16 mouse cellular contexts compared by ENCODE assay signal in the genomic region with DNA sequence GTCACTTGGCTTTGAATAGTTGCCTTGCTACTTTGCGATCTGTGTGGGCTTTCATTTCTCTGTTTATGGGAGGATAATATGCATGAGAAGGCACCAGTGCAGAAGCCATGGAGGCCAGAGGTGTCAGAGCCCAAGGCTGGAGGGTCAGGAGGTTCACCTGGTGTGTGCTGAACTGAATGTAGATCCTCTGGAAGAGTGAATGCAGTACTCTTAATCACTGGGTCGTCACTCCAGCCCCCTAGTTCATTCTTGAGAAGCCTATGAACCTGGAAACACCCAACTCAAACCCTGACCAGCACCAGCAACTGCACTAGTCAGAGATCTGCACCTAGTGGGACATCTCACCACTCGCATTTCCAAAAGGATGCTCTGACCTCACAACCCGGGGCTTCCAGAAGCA.
"Had no signal": no experiment of that assay in that cellular context is flagged by ENCODE, and none has a peak within 500 bp of the region (broad histone marks: within the 10 kb centered on the region; RNA-seq: fewer than 3 reads in every experiment).

No protein-coding gene starts in this region.

- H3K4me3 ChIP-seq: neural tube, embryonic 13.5 days; neural tube, embryonic 15.5 days; stomach, embryonic 15.5 days had no signal

- H3K27ac ChIP-seq: neural tube, embryonic 13.5 days; neural tube, embryonic 15.5 days; stomach, embryonic 15.5 days; stomach, postnatal 0 days had no signal

- H3K9ac ChIP-seq: neural tube, embryonic 13.5 days; neural tube, embryonic 15.5 days; stomach, embryonic 15.5 days had no signal

- DNase-seq: retina, postnatal 1 day; right cerebral cortex, adult 18-20 months; right cerebral cortex, postnatal 14 days; right cerebral cortex, postnatal 25 days; right cerebral cortex, postnatal 4 days; spleen, adult 18-20 months; thymus, adult 18-20 months; thymus, adult 2 months; thymus, postnatal 14 days; thymus, postnatal 25 days; thymus, postnatal 36 days; thymus, postnatal 4 days had no signal

- H3K27me3 ChIP-seq: neural tube, embryonic 13.5 days; neural tube, embryonic 15.5 days; stomach, embryonic 15.5 days had no signal

- H3K4me1 ChIP-seq: neural tube, embryonic 13.5 days; neural tube, embryonic 15.5 days; stomach, embryonic 15.5 days had no signal

- H3K4me2 ChIP-seq: neural tube, embryonic 13.5 days; neural tube, embryonic 15.5 days; stomach, embryonic 15.5 days had no signal

- H3K9me3 ChIP-seq: neural tube, embryonic 13.5 days; neural tube, embryonic 15.5 days; stomach, embryonic 15.5 days had no signal
